Mouse (Mus musculus): Measurements from ENCODE around the gene Chtop.

The Chtop gene

GRCm38 (mm10) chr3:90508950-90509746 is at the start of gene Chtop:
Chtop (minus strand) TSS chr3:90509498.
- peak; percentile 100 for DNase-seq (ENCODE audit: low spot score)

GRCm38 (mm10) chr3:90555954-90556353 is 46.7 kb upstream of the Chtop start:
- DNase-seq (ENCODE audit: low spot score): no peak

GRCm38 (mm10) chr3:90552231-90552630 is 42.9 kb upstream of the Chtop start:
- no peak for DNase-seq (ENCODE audit: low spot score)

- DNase-seq (ENCODE audit: low spot score): no peak
Measured at GRCm38 (mm10) chr3:90550421-90550790, 41.1 kb upstream of the Chtop start.

GRCm38 (mm10) chr3:90549676-90550420 is 40.5 kb upstream of the Chtop start:
- no peak for DNase-seq (ENCODE audit: low spot score)

GRCm38 (mm10) chr3:90540904-90541303 is 31.6 kb upstream of the Chtop start:
- DNase-seq (ENCODE audit: low spot score): peak; percentile 45

- DNase-seq (ENCODE audit: low spot score): no peak
Measured at GRCm38 (mm10) chr3:90537905-90538296, 28.6 kb upstream of the Chtop start.

GRCm38 (mm10) chr3:90537141-90537904 is 28.0 kb upstream of the Chtop start, which contains the start of gene S100a16:
S100a16 (plus strand) TSS chr3:90537254.
- no peak for DNase-seq (ENCODE audit: low spot score)

GRCm38 (mm10) chr3:90535446-90535845 is 26.1 kb upstream of the Chtop start:
- DNase-seq (ENCODE audit: low spot score): no peak

- DNase-seq (ENCODE audit: low spot score): no peak
Measured at GRCm38 (mm10) chr3:90531713-90532112, 22.4 kb upstream of the Chtop start.

GRCm38 (mm10) chr3:90527291-90527873 is 18.1 kb upstream of the Chtop start:
- no peak for DNase-seq (ENCODE audit: low spot score)

- DNase-seq (ENCODE audit: low spot score): no peak
Measured at GRCm38 (mm10) chr3:90526580-90526979, 17.3 kb upstream of the Chtop start, which contains the start of gene S100a14. S100a14 (plus strand) TSS chr3:90526856.

- DNase-seq (ENCODE audit: low spot score): no peak
Measured at GRCm38 (mm10) chr3:90526076-90526475, 16.8 kb upstream of the Chtop start.

GRCm38 (mm10) chr3:90525421-90525820 is 16.1 kb upstream of the Chtop start:
- peak; percentile 60 for DNase-seq (ENCODE audit: low spot score)

- DNase-seq (ENCODE audit: low spot score): no peak
Measured at GRCm38 (mm10) chr3:90517711-90518110, 8.4 kb upstream of the Chtop start.

GRCm38 (mm10) chr3:90515789-90516188 is 6.5 kb upstream of the Chtop start:
- DNase-seq (ENCODE audit: low spot score): no peak

GRCm38 (mm10) chr3:90515242-90515641 is 5.9 kb upstream of the Chtop start:
- DNase-seq (ENCODE audit: low spot score): no peak

- DNase-seq (ENCODE audit: low spot score): peak; percentile 90
Measured at GRCm38 (mm10) chr3:90514691-90515090, 5.4 kb upstream of the Chtop start.

- peak; percentile 34 for DNase-seq (ENCODE audit: low spot score)
Measured at GRCm38 (mm10) chr3:90513796-90514590, 4.7 kb upstream of the Chtop start, which contains the start of the genes S100a1 and S100a13. S100a1 (minus strand) TSS chr3:90514392. S100a13 (plus strand) TSS chr3:90514435.

- no peak for DNase-seq (ENCODE audit: low spot score)
Measured at GRCm38 (mm10) chr3:90512948-90513642, 3.8 kb upstream of the Chtop start.
